Mouse (Mus musculus): ENCODE measurements around the gene Tubb2a. TPM values are rescaled to one million over a fixed set of nuclear protein-coding genes. Genes with fewer than 3 reads are reported as not detected.

Tubb2a gene
- total and polyA plus RNA-seq, 3 experiments = 38.8 to 55.9 TPM; not detected in 1

DNA sequence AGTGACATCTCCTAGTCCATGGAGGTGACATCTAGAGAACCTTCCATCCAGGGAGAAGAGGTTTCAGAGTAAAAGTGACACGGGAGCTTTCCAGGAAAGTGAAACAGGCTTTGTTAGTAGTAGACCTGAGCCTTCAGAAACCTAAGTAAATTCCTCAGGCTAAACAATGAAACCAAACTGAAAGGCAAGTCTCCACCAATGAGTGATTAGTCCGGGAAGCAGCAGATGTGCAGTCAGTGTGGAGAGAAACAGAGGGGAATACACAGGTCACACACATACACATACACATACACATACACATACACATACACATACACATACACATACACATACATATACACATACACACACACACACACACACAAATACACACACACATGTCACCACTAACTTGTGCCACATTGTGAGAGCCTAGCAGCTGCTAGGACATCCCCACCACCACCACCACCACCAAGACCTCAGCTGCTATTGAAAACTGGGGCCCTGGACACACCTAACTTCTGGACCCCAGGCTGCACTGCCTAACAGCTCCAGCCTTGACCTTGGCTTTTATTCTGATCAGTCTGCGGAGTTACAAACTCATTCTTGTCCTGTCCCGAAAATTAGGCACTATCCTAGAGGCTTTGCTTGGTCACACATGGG, 31.3 kb upstream of the Tubb2a start:
- TF ChIP-seq TCF12 (IDR thresholded peaks at IDR 0.05; ENCODE audit: low read depth, low read length) (no peak), HCFC1 (IDR thresholded peaks at IDR 0.05; ENCODE audit: low read depth, low read length) (no peak), POLR2AphosphoS2 (IDR thresholded peaks at IDR 0.05; ENCODE audit: low read length) (no peak), MEF2A (IDR thresholded peaks at IDR 0.05; ENCODE audit: extremely low read depth, insufficient replicate concordance, low read depth, low read length, poor library complexity, severe bottlenecking) (no peak), POLR2AphosphoS5 (IDR thresholded peaks at IDR 0.05; ENCODE audit: borderline replicate concordance, low read depth, low read length) (no peak), USF1 (IDR thresholded peaks at IDR 0.05; ENCODE audit: low read depth, low read length) (no peak), MYB (IDR thresholded peaks at IDR 0.05; ENCODE audit: low read depth, low read length) (no peak), JUND (IDR thresholded peaks at IDR 0.05; ENCODE audit: low read depth, low read length) (no peak), ZMIZ1 (IDR thresholded peaks at IDR 0.05; ENCODE audit: low read depth, low read length) (no peak), MYC (IDR thresholded peaks at IDR 0.05; ENCODE audit: low read depth, low read length) (no peak), CHD1 (IDR thresholded peaks at IDR 0.05; ENCODE audit: low read depth, low read length) (no peak), E2F4 (IDR thresholded peaks at IDR 0.05; ENCODE audit: borderline replicate concordance, low read depth, low read length) (no peak), TAL1 (IDR thresholded peaks at IDR 0.05; ENCODE audit: low read length) (no peak), UBTF (IDR thresholded peaks at IDR 0.05; ENCODE audit: borderline replicate concordance, insufficient read depth, low read depth, low read length) (no peak), TBP (IDR thresholded peaks at IDR 0.05; ENCODE audit: low read depth, low read length) (no peak), NELFE (IDR thresholded peaks at IDR 0.05; ENCODE audit: low read depth, low read length) (no peak), ELF1 (IDR thresholded peaks at IDR 0.05; ENCODE audit: low read depth, low read length) (no peak), MAZ (IDR thresholded peaks at IDR 0.05; ENCODE audit: low read depth, low read length) (no peak)
- H3K27ac ChIP-seq (ENCODE audit: control insufficient read depth, low read depth, low read length) = no peak overlapping the region
- DNase-seq (ENCODE audit: low read depth, low spot score) = no peak
- no peaks in the 10 kb centered on the region for H3K9me3 ChIP-seq (replicated peaks; ENCODE audit: insufficient read depth, low read length)
- peaks cover 5 to 6% of the 10 kb centered on the region in 2 experiments; a peak in 3 of 4 replicates for H3K4me1 ChIP-seq (ENCODE audit: control insufficient read depth in 1 of 2, insufficient read depth in 2 of 2, low read length in 2 of 2)
- no peaks in the 10 kb centered on the region for H3K79me2 ChIP-seq (ENCODE audit: control insufficient read depth, insufficient read depth, low read length, poor library complexity)
- H3K36me3 ChIP-seq (ENCODE audit: control insufficient read depth in 1 of 2, insufficient read depth in 2 of 2, low read length in 2 of 2) = peaks cover 0 to 7% of the 10 kb centered on the region in 2 experiments; a peak in 2 of 4 replicates
- no peak overlapping the region for H3K9ac ChIP-seq (ENCODE audit: control insufficient read depth, low read depth, low read length, poor library complexity, severe bottlenecking)
- no peaks in the 10 kb centered on the region for H3K27me3 ChIP-seq (ENCODE audit: control insufficient read depth in 1 of 2, insufficient read depth in 2 of 2, low read length in 2 of 2)
- H3K4me3 ChIP-seq (ENCODE audit: control insufficient read depth in 1 of 2, insufficient read depth in 1 of 2, low read depth in 2 of 2, low read length in 2 of 2) = no peak overlapping the region

DNA sequence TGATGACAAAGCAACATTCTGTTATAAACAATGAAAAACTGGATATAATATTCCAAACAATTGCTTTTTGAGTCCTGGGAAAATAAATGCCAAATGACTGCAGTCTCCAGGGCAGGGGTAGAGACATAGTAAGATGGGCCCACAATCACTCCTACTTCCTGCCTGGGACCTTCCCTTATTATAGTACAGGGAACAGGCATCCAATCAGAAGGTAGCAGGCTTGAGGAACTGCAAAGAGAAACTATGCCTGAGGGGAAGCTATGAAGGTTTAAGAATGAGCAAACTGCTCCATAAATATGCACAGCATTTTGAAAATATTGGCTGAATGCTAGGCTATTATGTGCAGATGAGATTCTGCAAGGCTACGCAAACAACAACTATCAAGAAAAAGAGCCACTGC, 29.2 kb upstream of the Tubb2a start:
- peaks cover 0 to 7% of the 10 kb centered on the region in 2 experiments; a peak in 2 of 4 replicates for H3K36me3 ChIP-seq (ENCODE audit: control insufficient read depth in 1 of 2, insufficient read depth in 2 of 2, low read length in 2 of 2)
- TF ChIP-seq HCFC1 (IDR thresholded peaks at IDR 0.05; ENCODE audit: low read depth, low read length) = 0 out of 2 replicates have a peak, but pooled peaks have one; percentile 18
- no peak for TF ChIP-seq MAZ (IDR thresholded peaks at IDR 0.05; ENCODE audit: low read depth, low read length)
- no peak for TF ChIP-seq E2F4 (IDR thresholded peaks at IDR 0.05; ENCODE audit: borderline replicate concordance, low read depth, low read length)
- TF ChIP-seq ELF1 (IDR thresholded peaks at IDR 0.05; ENCODE audit: low read depth, low read length) = peak; percentile 72
- TF ChIP-seq TBP (IDR thresholded peaks at IDR 0.05; ENCODE audit: low read depth, low read length) = 0 out of 2 replicates have a peak, but pooled peaks have one; percentile 19
- no peaks in the 10 kb centered on the region for H3K9me3 ChIP-seq (replicated peaks; ENCODE audit: insufficient read depth, low read length)
- no peaks in the 10 kb centered on the region for H3K79me2 ChIP-seq (ENCODE audit: control insufficient read depth, insufficient read depth, low read length, poor library complexity)
- peaks cover 2 to 5% of the 10 kb centered on the region in 2 experiments; a peak in 3 of 4 replicates for H3K4me1 ChIP-seq (ENCODE audit: control insufficient read depth in 1 of 2, insufficient read depth in 2 of 2, low read length in 2 of 2)
- H3K27ac ChIP-seq (ENCODE audit: control insufficient read depth, low read depth, low read length) = peak overlapping the region; percentile 35; the same call in 1 of the 2 replicates
- H3K27me3 ChIP-seq (ENCODE audit: control insufficient read depth in 1 of 2, insufficient read depth in 2 of 2, low read length in 2 of 2) = no peaks in the 10 kb centered on the region
- peak; percentile 76 for DNase-seq (ENCODE audit: low read depth, low spot score)
- H3K4me3 ChIP-seq (ENCODE audit: control insufficient read depth in 1 of 2, insufficient read depth in 1 of 2, low read depth in 2 of 2, low read length in 2 of 2) = no peak overlapping the region
- H3K9ac ChIP-seq (ENCODE audit: control insufficient read depth, low read depth, low read length, poor library complexity, severe bottlenecking) = peak overlapping the region; percentile 44
